Mouse (Mus musculus): ENCODE data around the gene Nol12. TPM values are rescaled to one million over a fixed set of nuclear protein-coding genes. Genes with fewer than 3 reads are reported as not detected.

Nol12 gene
- total and polyA plus RNA-seq, 3 experiments, result 13.7 to 91.1 (median 33.2) TPM

DNA sequence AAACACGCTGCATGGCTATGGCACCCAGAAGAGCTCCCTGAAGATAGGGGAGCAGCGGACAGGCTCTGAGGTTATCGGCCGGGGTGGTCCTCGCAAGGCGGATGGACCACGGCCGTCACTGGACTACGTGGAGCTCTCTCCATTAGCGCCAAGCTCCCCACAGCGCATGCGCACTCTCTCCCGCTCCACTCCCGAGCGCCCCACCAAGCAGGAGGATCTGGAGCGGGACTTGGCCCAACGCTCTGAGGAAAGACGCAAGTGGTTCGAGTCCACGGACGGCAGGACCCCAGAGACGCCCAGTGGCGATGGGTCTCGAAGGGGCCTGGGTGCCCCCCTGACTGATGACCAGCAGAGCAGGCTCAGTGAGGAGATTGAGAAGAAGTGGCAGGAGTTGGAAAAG is 58.2 kb downstream of the Nol12 start:
- Histone ChIP-seq H3K9ac (ENCODE audit: insufficient read depth, low read depth) (no peak overlapping the region), H3K27ac (ENCODE audit: insufficient read depth, low read depth) (no peak overlapping the region), H3K9me3 (replicated peaks; ENCODE audit: low read length) (no peaks in the 10 kb centered on the region), H3K4me3 (replicated peaks in 1 of 3; ENCODE audit: low read depth in 2 of 3, low read length in 2 of 3, poor library complexity in 1 of 3) (no peak overlapping the region), H3K27me3 (replicated peaks) (no peaks in the 10 kb centered on the region), H3K79me2 (replicated peaks; ENCODE audit: control insufficient read depth, extremely low read depth, insufficient read depth, poor library complexity, severe bottlenecking) (no peaks in the 10 kb centered on the region), H3K4me2 (ENCODE audit: insufficient read depth, low read depth, poor library complexity, severe bottlenecking) (no peak overlapping the region), H3K4me1 (ENCODE audit: control insufficient read depth in 1 of 2, insufficient read depth in 2 of 2) (peaks cover 5 to 37% of the 10 kb centered on the region in 2 experiments), H3K36me3 (replicated peaks in 1 of 2; ENCODE audit: control insufficient read depth in 1 of 2, insufficient read depth in 1 of 2, low read length in 1 of 2) (peaks cover 72 to 84% of the 10 kb centered on the region in 2 experiments)
- DNase-seq (ENCODE audit: extremely low read depth), result no peak
- TF ChIP-seq JUN (IDR thresholded peaks at IDR 0.05; ENCODE audit: insufficient read depth, low read depth, low read length) (no peak), MAX (IDR thresholded peaks at IDR 0.05; ENCODE audit: low read length) (no peak), TBP (conservative IDR thresholded peaks at IDR 0.05; ENCODE audit: low read depth, low read length) (no peak), TCF12 (IDR thresholded peaks at IDR 0.05; ENCODE audit: low read depth, low read length) (no peak), MAZ (IDR thresholded peaks at IDR 0.05; ENCODE audit: low read depth, low read length) (no peak), CHD1 (IDR thresholded peaks at IDR 0.05; ENCODE audit: low read depth, low read length) (no peak), KAT2A (IDR thresholded peaks at IDR 0.05; ENCODE audit: insufficient replicate concordance, low read length) (no peak), CHD2 (IDR thresholded peaks at IDR 0.05; ENCODE audit: low read length) (no peak), JUND (conservative IDR thresholded peaks at IDR 0.05; ENCODE audit: low read depth, low read length) (no peak), NRF1 (IDR thresholded peaks at IDR 0.05; ENCODE audit: low read depth, low read length) (no peak), MAFK (IDR thresholded peaks at IDR 0.05; ENCODE audit: insufficient replicate concordance, low read length) (no peak), BHLHE40 (IDR thresholded peaks at IDR 0.05; ENCODE audit: low read depth, low read length) (no peak), PAX5 (IDR thresholded peaks at IDR 0.05; ENCODE audit: low read length) (no peak), RAD21 (IDR thresholded peaks at IDR 0.05; ENCODE audit: low read depth, low read length) (no peak), MYC (IDR thresholded peaks at IDR 0.05; ENCODE audit: low read depth, low read length) (no peak), E2F4 (IDR thresholded peaks at IDR 0.05; ENCODE audit: insufficient replicate concordance, low read depth, low read length) (no peak)
- in situ Hi-C loops (cut with MboI; ENCODE audit: low pct_ligation_motif_present, low pct_unique_long_range_greater_than_20kb, low sequenced_read_pairs) (no loop called here), dilution Hi-C loops (cut with MboI; ENCODE audit: extremely low pct_ligation_motif_present, extremely low pct_unique_long_range_greater_than_20kb, low sequenced_read_pairs) (no loop called here)

Other genes with a start within 250 kb of the Nol12 start
- not detected in 2 replicates for gene Elfn2, start 216.2 kb upstream of the Nol12 start, total RNA-seq (2012; rRNA removed)
- gene Elfn2, start 216.2 kb upstream of the Nol12 start, total RNA-seq (2014; rRNA removed), result not detected in 2 replicates
- gene Elfn2, start 216.2 kb upstream of the Nol12 start, polyA plus RNA-seq (2012; ENCODE audit: insufficient read length, low read depth), result 0.06 TPM in 1 of 2 replicates, not detected in the other
- 35.2 and 43.2 TPM in 2 replicates for gene Mfng, start 161.5 kb upstream of the Nol12 start, total RNA-seq (2012; rRNA removed)
- gene Mfng, start 161.5 kb upstream of the Nol12 start, total RNA-seq (2014; rRNA removed), result 46.5 and 52.5 TPM in 2 replicates
- 57.7 and 63.7 TPM in 2 replicates for gene Mfng, start 161.5 kb upstream of the Nol12 start, polyA plus RNA-seq (2012; ENCODE audit: insufficient read length, low read depth)
- gene Card10, start 131.9 kb upstream of the Nol12 start, total RNA-seq (2012; rRNA removed), result 0.08 TPM in 1 of 2 replicates, not detected in the other
- not detected in 2 replicates for gene Card10, start 131.9 kb upstream of the Nol12 start, total RNA-seq (2014; rRNA removed)
- gene Card10, start 131.9 kb upstream of the Nol12 start, polyA plus RNA-seq (2012; ENCODE audit: insufficient read length, low read depth), result not detected in 2 replicates
- gene Cdc42ep1, start 92.3 kb upstream of the Nol12 start, total RNA-seq (2012; rRNA removed), result not detected in 2 replicates
- not detected in 2 replicates for gene Cdc42ep1, start 92.3 kb upstream of the Nol12 start, total RNA-seq (2014; rRNA removed)
- not detected in 2 replicates for gene Cdc42ep1, start 92.3 kb upstream of the Nol12 start, polyA plus RNA-seq (2012; ENCODE audit: insufficient read length, low read depth)
- gene Lgals2, start 79.4 kb upstream of the Nol12 start, total RNA-seq (2012; rRNA removed), result not detected in 2 replicates
- not detected in 2 replicates for gene Lgals2, start 79.4 kb upstream of the Nol12 start, total RNA-seq (2014; rRNA removed)
- gene Lgals2, start 79.4 kb upstream of the Nol12 start, polyA plus RNA-seq (2012; ENCODE audit: insufficient read length, low read depth), result not detected in 2 replicates
- gene Gga1, start 57.7 kb upstream of the Nol12 start, total RNA-seq (2012; rRNA removed), result 13.7 and 14.1 TPM in 2 replicates
- 4.6 and 5.7 TPM in 2 replicates for gene Gga1, start 57.7 kb upstream of the Nol12 start, total RNA-seq (2014; rRNA removed)
- gene Gga1, start 57.7 kb upstream of the Nol12 start, polyA plus RNA-seq (2012; ENCODE audit: insufficient read length, low read depth), result 23.5 and 24.5 TPM in 2 replicates
- gene Gm49510, start 35.3 kb upstream of the Nol12 start, total RNA-seq (2012; rRNA removed), result 0.25 and 0.50 TPM in 2 replicates
- 0.12 and 0.15 TPM in 2 replicates for gene Gm49510, start 35.3 kb upstream of the Nol12 start, total RNA-seq (2014; rRNA removed)
- 0.78 TPM in 1 of 2 replicates, not detected in the other for gene Gm49510, start 35.3 kb upstream of the Nol12 start, polyA plus RNA-seq (2012; ENCODE audit: insufficient read length, low read depth)
- gene Sh3bp1, start 35.2 kb upstream of the Nol12 start, total RNA-seq (2012; rRNA removed), result 20.6 and 23.8 TPM in 2 replicates
- gene Sh3bp1, start 35.2 kb upstream of the Nol12 start, total RNA-seq (2014; rRNA removed), result 12.3 and 15.5 TPM in 2 replicates
- gene Sh3bp1, start 35.2 kb upstream of the Nol12 start, polyA plus RNA-seq (2012; ENCODE audit: insufficient read length, low read depth), result 48.6 and 69.7 TPM in 2 replicates
- gene Pdxp, start 21.0 kb upstream of the Nol12 start, total RNA-seq (2012; rRNA removed), result 9.3 and 9.8 TPM in 2 replicates
- 2.8 and 3.1 TPM in 2 replicates for gene Pdxp, start 21.0 kb upstream of the Nol12 start, total RNA-seq (2014; rRNA removed)
- gene Pdxp, start 21.0 kb upstream of the Nol12 start, polyA plus RNA-seq (2012; ENCODE audit: insufficient read length, low read depth), result 3.4 and 5.4 TPM in 2 replicates
- 735 and 858 TPM in 2 replicates for gene Lgals1, start 8.2 kb upstream of the Nol12 start, total RNA-seq (2012; rRNA removed)
- gene Lgals1, start 8.2 kb upstream of the Nol12 start, total RNA-seq (2014; rRNA removed), result 791 and 805 TPM in 2 replicates
- gene Lgals1, start 8.2 kb upstream of the Nol12 start, polyA plus RNA-seq (2012; ENCODE audit: insufficient read length, low read depth), result 592 and 637 TPM in 2 replicates
- gene Triobp, start 12.8 kb downstream of the Nol12 start, total RNA-seq (2012; rRNA removed), result 26.3 and 31.0 TPM in 2 replicates
- 10.9 and 11.5 TPM in 2 replicates for gene Triobp, start 12.8 kb downstream of the Nol12 start, total RNA-seq (2014; rRNA removed)
- 25.5 and 27.3 TPM in 2 replicates for gene Triobp, start 12.8 kb downstream of the Nol12 start, polyA plus RNA-seq (2012; ENCODE audit: insufficient read length, low read depth)
- 70.6 and 100 TPM in 2 replicates for gene H1f0, start 93.5 kb downstream of the Nol12 start, total RNA-seq (2012; rRNA removed)
- 15.9 TPM in 2 replicates for gene H1f0, start 93.5 kb downstream of the Nol12 start, total RNA-seq (2014; rRNA removed)
- 11.9 and 12.5 TPM in 2 replicates for gene H1f0, start 93.5 kb downstream of the Nol12 start, polyA plus RNA-seq (2012; ENCODE audit: insufficient read length, low read depth)
- gene Galr3, start 107.0 kb downstream of the Nol12 start, total RNA-seq (2012; rRNA removed), result 1.6 TPM in 2 replicates
- 0.70 and 0.90 TPM in 2 replicates for gene Galr3, start 107.0 kb downstream of the Nol12 start, total RNA-seq (2014; rRNA removed)
- 0.75 and 1.2 TPM in 2 replicates for gene Galr3, start 107.0 kb downstream of the Nol12 start, polyA plus RNA-seq (2012; ENCODE audit: insufficient read length, low read depth)
- 37.1 and 38.6 TPM in 2 replicates for gene Ankrd54, start 128.0 kb downstream of the Nol12 start, total RNA-seq (2012; rRNA removed)
- gene Ankrd54, start 128.0 kb downstream of the Nol12 start, total RNA-seq (2014; rRNA removed), result 23.1 and 26.4 TPM in 2 replicates
- gene Ankrd54, start 128.0 kb downstream of the Nol12 start, polyA plus RNA-seq (2012; ENCODE audit: insufficient read length, low read depth), result 21.8 and 22.8 TPM in 2 replicates
- gene Eif3l, start 140.2 kb downstream of the Nol12 start, total RNA-seq (2012; rRNA removed), result 323 and 347 TPM in 2 replicates
- gene Eif3l, start 140.2 kb downstream of the Nol12 start, total RNA-seq (2014; rRNA removed), result 379 and 392 TPM in 2 replicates
- gene Eif3l, start 140.2 kb downstream of the Nol12 start, polyA plus RNA-seq (2012; ENCODE audit: insufficient read length, low read depth), result 303 and 306 TPM in 2 replicates
- 6.3 and 6.7 TPM in 2 replicates for gene Micall1, start 174.0 kb downstream of the Nol12 start, total RNA-seq (2012; rRNA removed)
- gene Micall1, start 174.0 kb downstream of the Nol12 start, total RNA-seq (2014; rRNA removed), result 1.5 and 1.7 TPM in 2 replicates
- gene Micall1, start 174.0 kb downstream of the Nol12 start, polyA plus RNA-seq (2012; ENCODE audit: insufficient read length, low read depth), result 8.9 and 10.4 TPM in 2 replicates
- gene Polr2f, start 206.1 kb downstream of the Nol12 start, total RNA-seq (2012; rRNA removed), result 286 and 376 TPM in 2 replicates
- 157 and 218 TPM in 2 replicates for gene Polr2f, start 206.1 kb downstream of the Nol12 start, total RNA-seq (2014; rRNA removed)
- gene Polr2f, start 206.1 kb downstream of the Nol12 start, polyA plus RNA-seq (2012; ENCODE audit: insufficient read length, low read depth), result 414 and 431 TPM in 2 replicates
- 1.2 and 2.1 TPM in 2 replicates for gene 1700088E04Rik, start 206.3 kb downstream of the Nol12 start, total RNA-seq (2012; rRNA removed)
- 0.68 and 1.0 TPM in 2 replicates for gene 1700088E04Rik, start 206.3 kb downstream of the Nol12 start, total RNA-seq (2014; rRNA removed)
- gene 1700088E04Rik, start 206.3 kb downstream of the Nol12 start, polyA plus RNA-seq (2012; ENCODE audit: insufficient read length, low read depth), result 3.8 and 4.2 TPM in 2 replicates
- gene Sox10, start 230.3 kb downstream of the Nol12 start, total RNA-seq (2012; rRNA removed), result 0.04 and 0.08 TPM in 2 replicates
- not detected in 2 replicates for gene Sox10, start 230.3 kb downstream of the Nol12 start, total RNA-seq (2014; rRNA removed)
- not detected in 2 replicates for gene Sox10, start 230.3 kb downstream of the Nol12 start, polyA plus RNA-seq (2012; ENCODE audit: insufficient read length, low read depth)